26 mouse cellular contexts compared by ENCODE assay signal in genomic region chr9:110752917-110753435, GRCm38 (mm10). TPM values are rescaled to one million over a fixed set of nuclear protein-coding genes. Genes with fewer than 3 reads are reported as not detected.
A peak's percentile ranks its signal among the peaks of the same experiment; 100 is the strongest.
DNase-seq lines count a peak whose midpoint lies in the region; ATAC-seq and TF ChIP-seq lines count a peak whose summit lies in the region.
"Had no signal": no experiment of that assay in that cellular context is flagged by ENCODE, and none has a peak within 500 bp of the region (broad histone marks: within the 10 kb centered on the region; RNA-seq: fewer than 3 reads in every experiment).

No protein-coding gene starts in this region.

- ATAC-seq in liver, embryonic 14.5 days (ENCODE audit: insufficient read depth) = peak; percentile 38; the same call in 1 of the 2 replicates
- ATAC-seq: CD4-positive, CD25-positive, alpha-beta regulatory T cell, adult 4 months; forebrain, embryonic 16.5 days; hindbrain, postnatal 0 days had no signal

- DNase-seq in heart, adult 2 months = no peak
- DNase-seq in heart, postnatal 36 days = no peak
- no peak for DNase-seq in liver, adult 2 months (ENCODE audit: extremely low read depth, low read depth, low spot score)
- no peak for DNase-seq in liver
- DNase-seq in liver, embryonic 14.5 days (ENCODE audit: low read depth in 3 of 3, low spot score in 3 of 3) = no peak
- DNase-seq in ovary, postnatal 10 days (ENCODE audit: low spot score) = no peak
- DNase-seq: adrenal gland, postnatal 10 days; B cell, adult 2 months; cerebellum, adult 11-12 months; cerebellum, adult 9-11 months; cerebellum, postnatal 36 days; gastrocnemius, postnatal 14 days; heart, postnatal 14 days had no signal

- H3K9ac ChIP-seq in heart, adult 2 months (ENCODE audit: low read depth, low read length) = no peak overlapping the region
- H3K9ac ChIP-seq in liver, adult 2 months (ENCODE audit: low read depth, low read length) = no peak overlapping the region
- H3K9ac ChIP-seq in liver, embryonic 14.5 days (replicated peaks) = no peak overlapping the region
- H3K9ac ChIP-seq: embryonic facial prominence, embryonic 13.5 days; forebrain, embryonic 12.5 days; heart, embryonic 15.5 days; hindbrain, embryonic 12.5 days had no signal

- TF ChIP-seq POLR2A in heart, adult 2 months (IDR thresholded peaks at IDR 0.05; ENCODE audit: insufficient read depth, low read depth, low read length) = no peak
- no peak for TF ChIP-seq POLR2A in liver, adult 2 months (IDR thresholded peaks at IDR 0.05; ENCODE audit: extremely low read depth, insufficient read depth, low read length)

- H3K27ac ChIP-seq in heart, adult 2 months = peak overlapping the region; percentile 15; the same call in 1 of the 2 replicates
- H3K27ac ChIP-seq in liver, adult 2 months (replicated peaks; ENCODE audit: insufficient read depth, low read depth, low read length) = peak overlapping the region; percentile 12
- peak overlapping the region; percentile 91 for H3K27ac ChIP-seq in brown adipose tissue, adult 24 weeks (replicated peaks; ENCODE audit: low read depth, low read length)
- H3K27ac ChIP-seq in liver, embryonic 14.5 days = no peak overlapping the region
- H3K27ac ChIP-seq: embryonic facial prominence, embryonic 13.5 days; forebrain, embryonic 12.5 days; heart, embryonic 15.5 days; hindbrain, embryonic 12.5 days; hindbrain, postnatal 0 days had no signal

- no peaks in the 10 kb centered on the region for H3K36me3 ChIP-seq in heart, adult 2 months (ENCODE audit: control insufficient read depth, insufficient read depth, low read length)
- no peaks in the 10 kb centered on the region for H3K36me3 ChIP-seq in liver, adult 2 months (ENCODE audit: control insufficient read depth, insufficient read depth, low read length)
- H3K36me3 ChIP-seq in liver, embryonic 14.5 days (replicated peaks; ENCODE audit: control insufficient read depth, insufficient read depth, low read depth) = no peaks in the 10 kb centered on the region
- H3K36me3 ChIP-seq: embryonic facial prominence, embryonic 13.5 days; forebrain, embryonic 12.5 days; G1E; heart, embryonic 15.5 days; hindbrain, embryonic 12.5 days had no signal

- intact Hi-C loops in heart, adult 2 months (cut with DNase I) = no loop called here
- intact Hi-C loops in heart, postnatal 36 days (cut with DNase I) = no loop called here

- no peaks in the 10 kb centered on the region for H3K79me2 ChIP-seq in heart, adult 2 months (replicated peaks; ENCODE audit: control insufficient read depth, insufficient read depth, low read length)
- H3K79me2 ChIP-seq in liver, adult 2 months (ENCODE audit: control insufficient read depth, insufficient read depth, low read length) = no peaks in the 10 kb centered on the region

- H3K4me1 ChIP-seq in heart, adult 2 months (ENCODE audit: control insufficient read depth, insufficient read depth, low read length) = peaks cover 9% of the 10 kb centered on the region
- H3K4me1 ChIP-seq in liver, adult 2 months (ENCODE audit: control insufficient read depth, insufficient read depth, low read length) = no peaks in the 10 kb centered on the region
- peaks cover 19% of the 10 kb centered on the region; the same call in 1 of the 2 replicates for H3K4me1 ChIP-seq in brown adipose tissue, adult 24 weeks (ENCODE audit: control insufficient read depth, insufficient read depth, insufficient read length, low read length)
- peaks cover 0 to 28% of the 10 kb centered on the region in 2 experiments; a peak in 2 of 4 replicates for H3K4me1 ChIP-seq in liver, embryonic 14.5 days (replicated peaks; ENCODE audit: control insufficient read depth in 2 of 2, insufficient read depth in 2 of 2, low read length in 1 of 2)
- H3K4me1 ChIP-seq: hindbrain, embryonic 12.5 days had no signal

- H3K9me3 ChIP-seq in liver, embryonic 14.5 days (ENCODE audit: control insufficient read depth, low read length) = no peaks in the 10 kb centered on the region
- H3K9me3 ChIP-seq: embryonic facial prominence, embryonic 13.5 days; forebrain, embryonic 12.5 days; G1E; heart, embryonic 15.5 days; hindbrain, embryonic 12.5 days had no signal

- H3K4me2 ChIP-seq in liver, embryonic 14.5 days (ENCODE audit: low read depth) = no peak overlapping the region
- H3K4me2 ChIP-seq: embryonic facial prominence, embryonic 13.5 days; forebrain, embryonic 12.5 days; heart, embryonic 15.5 days; hindbrain, embryonic 12.5 days had no signal

- TF ChIP-seq EP300 in heart, adult 2 months (IDR thresholded peaks at IDR 0.05; ENCODE audit: insufficient read depth, low read depth, low read length) = no peak
- no peak for TF ChIP-seq EP300 in liver, embryonic 14.5 days (IDR thresholded peaks at IDR 0.05; ENCODE audit: low read depth)

- H3K4me3 ChIP-seq in heart, adult 2 months = no peak overlapping the region
- H3K4me3 ChIP-seq in liver, adult 2 months (ENCODE audit: insufficient read depth, low read depth, low read length) = no peak overlapping the region
- H3K4me3 ChIP-seq in brown adipose tissue, adult 24 weeks (ENCODE audit: insufficient read depth, low read depth, low read length) = no peak overlapping the region
- H3K4me3 ChIP-seq in liver, embryonic 14.5 days (ENCODE audit: insufficient read depth in 1 of 2, low read depth in 2 of 2, low read length in 2 of 2) = no peak overlapping the region
- H3K4me3 ChIP-seq: embryonic facial prominence, embryonic 13.5 days; forebrain, embryonic 12.5 days; heart, embryonic 15.5 days; hindbrain, embryonic 12.5 days had no signal

- 68% methylated on average over 4 of the region's 4 CpGs for WGBS in heart, adult 2 months
- 85% methylated on average over 4 of the region's 4 CpGs for WGBS in liver, adult 2 months
- 32% methylated on average over 4 of the region's 4 CpGs for WGBS in liver, embryonic 14.5 days (ENCODE audit: insufficient replicate concordance)

- no peak for TF ChIP-seq CTCF in heart, adult 2 months (IDR thresholded peaks at IDR 0.05)
- TF ChIP-seq CTCF in liver, adult 2 months (IDR thresholded peaks at IDR 0.05; ENCODE audit: low read depth, low read length) = no peak
- no peak for TF ChIP-seq CTCF in liver, embryonic 14.5 days (IDR thresholded peaks at IDR 0.05; ENCODE audit: low read depth)

- no peaks in the 10 kb centered on the region for H3K27me3 ChIP-seq in heart, adult 2 months (ENCODE audit: control insufficient read depth, insufficient read depth, low read length)
- H3K27me3 ChIP-seq in liver, adult 2 months (ENCODE audit: control insufficient read depth, insufficient read depth, low read length) = no peaks in the 10 kb centered on the region
- H3K27me3 ChIP-seq in liver, embryonic 14.5 days (ENCODE audit: control insufficient read depth, insufficient read depth, low read length) = no peaks in the 10 kb centered on the region; the same call in none of the 2 replicates
- H3K27me3 ChIP-seq: embryonic facial prominence, embryonic 13.5 days; heart, embryonic 15.5 days had no signal

RNA-seq across cellular contexts. Expression of gene Pth1r, which starts 6.0 kb away (rescaled TPM):
- total RNA-seq in heart, adult 2 months (2021) = 1 to 10 TPM; 6.0 to 7.0 TPM
- 10.3 and 12.6 TPM in 2 replicates for polyA plus RNA-seq in heart, adult 2 months (2012; rRNA removed)
- total RNA-seq in heart, postnatal 36 days (2021) = 1 to 10 TPM; 6.5 to 6.6 TPM
- total RNA-seq in liver, adult 2 months (2014; rRNA removed) = 7.4 and 11.0 TPM in 2 replicates
- polyA plus RNA-seq in liver, adult 2 months (2012; rRNA removed) = 24.4 and 28.1 TPM in 2 replicates
- polyA plus RNA-seq in brown adipose tissue, adult 24 weeks (2012; ENCODE audit: insufficient read depth, insufficient read length, missing spikeins) = 23.3 and 25.4 TPM in 2 replicates
- polyA plus RNA-seq in liver, embryonic 14.5 days (2012; rRNA removed) = 3.4 and 3.8 TPM in 2 replicates
- 2.0 and 2.4 TPM in 2 replicates for polyA plus RNA-seq in liver, embryonic 14.5 days (2014; fragmentation: Nextera tagmentation; extraction: Ambion mirVana)
- total RNA-seq: G1E had no signal
- polyA plus RNA-seq: CD4-positive, CD25-positive, alpha-beta regulatory T cell, adult 4 months had no signal

RNA-seq across cellular contexts. Expression of gene Myl3, which starts 11.3 kb away (rescaled TPM):
- over 10,000 TPM in 1 of 2 experiments, 1,000 to 10,000 TPM in 1; 9,326 to 11,139 TPM for total RNA-seq in heart, adult 2 months (2021)
- polyA plus RNA-seq in heart, adult 2 months (2012; rRNA removed) = 9,227 and 12,279 TPM in 2 replicates
- over 10,000 TPM; 10,942 to 11,353 TPM for total RNA-seq in heart, postnatal 36 days (2021)
- total RNA-seq in liver, adult 2 months (2014; rRNA removed) = 0.55 and 0.94 TPM in 2 replicates
- polyA plus RNA-seq in liver, adult 2 months (2012; rRNA removed) = 0.25 TPM in 1 of 2 replicates, not detected in the other
- 17.2 and 23.5 TPM in 2 replicates for polyA plus RNA-seq in brown adipose tissue, adult 24 weeks (2012; ENCODE audit: insufficient read depth, insufficient read length, missing spikeins)
- 0.10 TPM in 1 of 2 replicates, not detected in the other for polyA plus RNA-seq in liver, embryonic 14.5 days (2012; rRNA removed)
- 0.18 TPM in 1 of 2 replicates, not detected in the other for polyA plus RNA-seq in liver, embryonic 14.5 days (2014; fragmentation: Nextera tagmentation; extraction: Ambion mirVana)
- total RNA-seq: G1E; hindbrain, postnatal 0 days had no signal
- polyA plus RNA-seq: CD4-positive, CD25-positive, alpha-beta regulatory T cell, adult 4 months; G1E had no signal

RNA-seq across cellular contexts. Expression of gene Prss42, which starts 45.0 kb away (rescaled TPM):
- total RNA-seq in heart, adult 2 months (2021) = not detected
- polyA plus RNA-seq in heart, adult 2 months (2012; rRNA removed) = not detected in 2 replicates
- total RNA-seq in heart, postnatal 36 days (2021) = not detected
- not detected in 2 replicates for total RNA-seq in liver, adult 2 months (2014; rRNA removed)
- not detected in 2 replicates for polyA plus RNA-seq in liver, adult 2 months (2012; rRNA removed)
- not detected in 2 replicates for polyA plus RNA-seq in brown adipose tissue, adult 24 weeks (2012; ENCODE audit: insufficient read depth, insufficient read length, missing spikeins)
- polyA plus RNA-seq in liver, embryonic 14.5 days (2012; rRNA removed) = 0.02 TPM in 1 of 2 replicates, not detected in the other
- polyA plus RNA-seq in liver, embryonic 14.5 days (2014; fragmentation: Nextera tagmentation; extraction: Ambion mirVana) = not detected in 2 replicates
- total RNA-seq: adrenal gland, postnatal 10 days; adrenal gland, postnatal 4 days; gastrocnemius, postnatal 14 days; heart, adult 8-10 months; heart, postnatal 14 days; hindbrain, postnatal 0 days had no signal
- polyA plus RNA-seq: brain, embryonic 14.5 days; CD4-positive, CD25-positive, alpha-beta regulatory T cell, adult 4 months; embryonic facial prominence, embryonic 13.5 days; forebrain, embryonic 12.5 days; forebrain, embryonic 16.5 days; frontal cortex, adult 2 months; hindbrain, embryonic 12.5 days; hindbrain, postnatal 0 days had no signal

Comparison
In these comparisons a context has a peak if more than half of its experiments do, and no peak if none do; other contexts are left out.
1. RNA of gene Myl3, which starts 11.3 kb away (polyA plus RNA-seq): 9,227 to 12,279 TPM in heart, adult 2 months; 17.2 to 23.5 TPM in brown adipose tissue, adult 24 weeks, 0.10 to 0.18 TPM in liver, embryonic 14.5 days and 0.25 TPM in liver, adult 2 months; every median in the first group is over 100 times any median in the second.